Mouse (Mus musculus): ENCODE results near the gene Eepd1. TPM values are rescaled to one million over a fixed set of nuclear protein-coding genes. Genes with fewer than 3 reads are reported as not detected.

The Eepd1 gene
- total RNA-seq, 2 experiments from 2014 or later = 9.9 to 13.7 TPM

- peak; percentile 75 for ATAC-seq (replicated peaks; ENCODE audit: poor library complexity, severe bottlenecking)
Measured at GRCm38 (mm10) chr9:25570436-25570835, 89.1 kb downstream of the Eepd1 start.

- ATAC-seq (replicated peaks; ENCODE audit: poor library complexity, severe bottlenecking) = no peak
Measured at GRCm38 (mm10) chr9:25571381-25571780, 90.0 kb downstream of the Eepd1 start.

GRCm38 (mm10) chr9:25573753-25574152, 92.4 kb downstream of the Eepd1 start:
- ATAC-seq (replicated peaks; ENCODE audit: poor library complexity, severe bottlenecking) = no peak

- ATAC-seq (replicated peaks; ENCODE audit: poor library complexity, severe bottlenecking) = no peak
Measured at GRCm38 (mm10) chr9:25574186-25574585, 92.8 kb downstream of the Eepd1 start.

GRCm38 (mm10) chr9:25578674-25579596, 97.6 kb downstream of the Eepd1 start:
- ATAC-seq (replicated peaks; ENCODE audit: poor library complexity, severe bottlenecking) = no peak

- ATAC-seq (replicated peaks; ENCODE audit: poor library complexity, severe bottlenecking) = no peak
Measured at GRCm38 (mm10) chr9:25583621-25584020, 102.3 kb downstream of the Eepd1 start.

- no peak for ATAC-seq (replicated peaks; ENCODE audit: poor library complexity, severe bottlenecking)
Measured at GRCm38 (mm10) chr9:25585614-25586013, 104.3 kb downstream of the Eepd1 start.

GRCm38 (mm10) chr9:25588581-25588980, 107.2 kb downstream of the Eepd1 start:
- ATAC-seq (replicated peaks; ENCODE audit: poor library complexity, severe bottlenecking) = no peak

- ATAC-seq (replicated peaks; ENCODE audit: poor library complexity, severe bottlenecking) = no peak
Measured at GRCm38 (mm10) chr9:25590740-25591139, 109.4 kb downstream of the Eepd1 start.

- peak; percentile 99 for ATAC-seq (replicated peaks; ENCODE audit: poor library complexity, severe bottlenecking)
Measured at GRCm38 (mm10) chr9:25591390-25592354, 110.3 kb downstream of the Eepd1 start.

GRCm38 (mm10) chr9:25592355-25592955, 111.1 kb downstream of the Eepd1 start:
- ATAC-seq (replicated peaks; ENCODE audit: poor library complexity, severe bottlenecking) = no peak

- no peak for ATAC-seq (replicated peaks; ENCODE audit: poor library complexity, severe bottlenecking)
Measured at GRCm38 (mm10) chr9:25624744-25625143, 143.4 kb downstream of the Eepd1 start.

- ATAC-seq (replicated peaks; ENCODE audit: poor library complexity, severe bottlenecking) = no peak
Measured at GRCm38 (mm10) chr9:25629531-25630099, 148.3 kb downstream of the Eepd1 start.

Other genes starting within 250 kb of the Eepd1 start
- gene Sept7, start 229.1 kb upstream of the Eepd1 start, total RNA-seq (2014; fragmentation: Nextera tagmentation) = 128 and 131 TPM in 2 replicates
- gene Sept7, start 229.1 kb upstream of the Eepd1 start, total RNA-seq (2017) = 283 and 309 TPM in 2 replicates